Mouse (Mus musculus): ENCODE results near the gene Coil. TPM values are rescaled to one million over a fixed set of nuclear protein-coding genes. Genes with fewer than 3 reads are reported as not detected.

Coil gene
- polyA plus RNA-seq, 2 experiments, result 2.6 to 4.0 TPM

DNA sequence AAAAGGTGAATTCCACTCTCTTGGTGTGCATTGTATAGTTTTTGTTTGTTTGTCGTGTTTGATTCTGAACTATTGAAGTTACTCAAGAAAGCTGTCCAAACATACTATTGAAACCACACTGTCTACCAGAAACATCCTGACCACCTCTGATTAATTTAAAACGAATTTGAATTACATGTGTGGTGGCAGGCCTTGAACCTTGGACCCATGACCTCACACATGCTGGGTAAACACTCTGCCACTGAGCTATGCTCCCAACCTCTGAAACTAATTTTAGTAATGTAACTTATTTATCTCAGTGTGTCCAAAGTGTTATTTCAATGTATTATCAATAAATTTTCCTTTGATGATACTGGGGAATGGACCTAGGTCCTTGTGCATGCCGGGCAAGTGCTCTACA is 37.5 kb downstream of the Coil start:
- H3K27me3 ChIP-seq (ENCODE audit: control insufficient read depth, insufficient read depth, low read length), result no peaks in the 10 kb centered on the region
- peaks cover 73% of the 10 kb centered on the region for H3K36me3 ChIP-seq (replicated peaks; ENCODE audit: control insufficient read depth, insufficient read depth, low read depth)
- no peak overlapping the region for H3K4me3 ChIP-seq (ENCODE audit: insufficient read depth in 1 of 2, low read depth in 2 of 2, low read length in 2 of 2)
- DNase-seq (ENCODE audit: low read depth in 3 of 3, low spot score in 3 of 3), result no peak
- 68% methylated on average over 3 of the region's 3 CpGs for WGBS (ENCODE audit: insufficient replicate concordance)
- no peak overlapping the region for H3K27ac ChIP-seq
- no peaks in the 10 kb centered on the region for H3K9me3 ChIP-seq (ENCODE audit: control insufficient read depth, low read length)
- peaks cover 3 to 17% of the 10 kb centered on the region in 2 experiments; a peak in 3 of 4 replicates for H3K4me1 ChIP-seq (replicated peaks; ENCODE audit: control insufficient read depth in 2 of 2, insufficient read depth in 2 of 2, low read length in 1 of 2)
- no peak for ATAC-seq (ENCODE audit: insufficient read depth)
- no peak for TF ChIP-seq CTCF (IDR thresholded peaks at IDR 0.05; ENCODE audit: low read depth)
- no peak for TF ChIP-seq EP300 (IDR thresholded peaks at IDR 0.05; ENCODE audit: low read depth)
- no peak overlapping the region for H3K4me2 ChIP-seq (ENCODE audit: low read depth)
- no peak overlapping the region for H3K9ac ChIP-seq (replicated peaks)

DNA sequence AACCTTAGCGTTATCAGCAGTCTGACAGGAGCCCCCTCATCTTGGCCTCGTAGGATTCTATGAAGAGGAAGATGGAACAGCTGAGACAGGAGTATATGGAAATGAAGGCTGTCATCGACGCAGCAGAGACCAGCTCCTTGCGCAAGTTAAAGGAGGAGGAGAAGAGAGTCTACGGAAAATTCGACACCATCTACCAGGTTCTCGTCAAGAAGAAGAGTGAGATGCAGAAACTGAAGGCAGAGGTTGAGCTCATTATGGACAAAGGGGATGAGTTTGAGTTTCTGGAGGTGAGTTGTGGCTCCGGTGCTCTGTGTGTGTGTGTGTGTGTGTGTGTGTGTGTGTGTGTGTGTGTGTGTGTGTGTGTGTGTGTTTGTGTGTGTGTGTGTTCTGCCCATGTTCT is 39.0 kb downstream of the Coil start:
- H3K9ac ChIP-seq (replicated peaks), result no peak overlapping the region
- no peak for TF ChIP-seq CTCF (IDR thresholded peaks at IDR 0.05; ENCODE audit: low read depth)
- TF ChIP-seq EP300 (IDR thresholded peaks at IDR 0.05; ENCODE audit: low read depth), result no peak
- DNase-seq (ENCODE audit: low read depth in 3 of 3, low spot score in 3 of 3) (no peak), ATAC-seq (ENCODE audit: insufficient read depth) (no peak)
- H3K27me3 ChIP-seq (ENCODE audit: control insufficient read depth, insufficient read depth, low read length), result no peaks in the 10 kb centered on the region
- H3K9me3 ChIP-seq (ENCODE audit: control insufficient read depth, low read length), result no peaks in the 10 kb centered on the region
- H3K4me1 ChIP-seq (replicated peaks; ENCODE audit: control insufficient read depth in 2 of 2, insufficient read depth in 2 of 2, low read length in 1 of 2), result peaks cover 0 to 11% of the 10 kb centered on the region in 2 experiments; a peak in 3 of 4 replicates
- H3K36me3 ChIP-seq (replicated peaks; ENCODE audit: control insufficient read depth, insufficient read depth, low read depth), result peaks cover 88% of the 10 kb centered on the region
- H3K4me2 ChIP-seq (ENCODE audit: low read depth), result no peak overlapping the region
- no peak overlapping the region for H3K4me3 ChIP-seq (ENCODE audit: insufficient read depth in 1 of 2, low read depth in 2 of 2, low read length in 2 of 2)
- no peak overlapping the region for H3K27ac ChIP-seq
- WGBS (ENCODE audit: insufficient replicate concordance), result 80% methylated on average over 9 of the region's 9 CpGs

DNA sequence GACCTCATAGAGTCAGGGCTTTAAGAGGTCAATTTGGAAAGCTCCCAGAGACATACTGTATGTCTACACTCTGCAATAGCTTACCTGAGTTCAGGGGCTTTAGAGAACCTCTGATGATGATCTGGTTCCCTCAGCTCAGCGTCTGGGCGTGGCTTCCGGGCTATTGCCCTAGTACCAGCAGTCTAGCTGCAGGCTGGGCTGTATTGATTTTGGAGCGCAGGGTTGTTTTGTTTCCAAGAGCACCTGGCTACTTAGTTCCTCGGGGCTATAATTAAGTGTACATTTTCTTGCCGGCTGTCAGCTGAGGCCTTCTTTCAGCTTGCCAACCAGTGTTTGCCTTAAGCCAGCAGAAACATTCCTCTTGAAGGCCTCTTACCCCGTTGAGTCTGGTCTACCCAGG is 39.4 kb downstream of the Coil start:
- 77% methylated on average over 7 of the region's 7 CpGs for WGBS (ENCODE audit: insufficient replicate concordance)
- Histone ChIP-seq H3K9ac (replicated peaks) (no peak overlapping the region), H3K27ac (no peak overlapping the region), H3K4me2 (ENCODE audit: low read depth) (no peak overlapping the region), H3K36me3 (replicated peaks; ENCODE audit: control insufficient read depth, insufficient read depth, low read depth) (peaks cover 92% of the 10 kb centered on the region), H3K4me1 (replicated peaks; ENCODE audit: control insufficient read depth in 2 of 2, insufficient read depth in 2 of 2, low read length in 1 of 2) (peaks cover 0 to 11% of the 10 kb centered on the region in 2 experiments; a peak in 2 of 4 replicates), H3K27me3 (ENCODE audit: control insufficient read depth, insufficient read depth, low read length) (no peaks in the 10 kb centered on the region), H3K4me3 (ENCODE audit: insufficient read depth in 1 of 2, low read depth in 2 of 2, low read length in 2 of 2) (no peak overlapping the region), H3K9me3 (ENCODE audit: control insufficient read depth, low read length) (no peaks in the 10 kb centered on the region)
- peak; percentile 39; the same call in 1 of the 2 replicates for ATAC-seq (ENCODE audit: insufficient read depth)
- TF ChIP-seq CTCF (IDR thresholded peaks at IDR 0.05; ENCODE audit: low read depth), result no peak
- DNase-seq (ENCODE audit: low read depth in 3 of 3, low spot score in 3 of 3), result no peak

DNA sequence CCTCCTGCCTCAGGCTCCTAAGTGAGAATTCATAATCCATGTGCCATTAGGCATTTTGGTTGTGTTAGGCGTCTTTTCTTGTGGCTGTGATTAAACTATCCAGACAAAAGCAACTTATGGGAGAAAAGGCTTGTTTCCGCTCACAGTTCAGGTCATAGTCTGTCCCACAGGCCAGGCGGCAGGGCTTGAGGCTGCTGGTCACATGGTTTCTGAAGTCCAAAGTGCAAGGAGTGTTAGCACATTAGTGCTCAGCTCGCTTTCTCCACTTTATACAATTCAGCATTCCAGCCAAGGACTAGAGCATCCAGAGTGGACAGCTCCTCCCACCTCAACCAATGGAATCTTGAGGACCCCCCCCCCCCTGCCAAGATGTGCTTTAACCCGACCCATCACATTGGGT is 42.2 kb downstream of the Coil start:
- Histone ChIP-seq H3K27ac (no peak overlapping the region), H3K36me3 (replicated peaks; ENCODE audit: control insufficient read depth, insufficient read depth, low read depth) (peaks cover 90% of the 10 kb centered on the region), H3K4me3 (ENCODE audit: insufficient read depth in 1 of 2, low read depth in 2 of 2, low read length in 2 of 2) (no peak overlapping the region), H3K4me2 (ENCODE audit: low read depth) (no peak overlapping the region), H3K9ac (replicated peaks) (no peak overlapping the region), H3K9me3 (ENCODE audit: control insufficient read depth, low read length) (no peaks in the 10 kb centered on the region), H3K27me3 (ENCODE audit: control insufficient read depth, insufficient read depth, low read length) (no peaks in the 10 kb centered on the region), H3K4me1 (replicated peaks; ENCODE audit: control insufficient read depth in 2 of 2, insufficient read depth in 2 of 2, low read length in 1 of 2) (peaks cover 8 to 16% of the 10 kb centered on the region in 2 experiments)
- TF ChIP-seq EP300 (IDR thresholded peaks at IDR 0.05; ENCODE audit: low read depth), result no peak
- no peak for TF ChIP-seq CTCF (IDR thresholded peaks at IDR 0.05; ENCODE audit: low read depth)
- WGBS (ENCODE audit: insufficient replicate concordance), result 63% methylated on average over 5 of the region's 5 CpGs
- DNase-seq (ENCODE audit: low read depth in 3 of 3, low spot score in 3 of 3) (no peak), ATAC-seq (ENCODE audit: insufficient read depth) (no peak)

DNA sequence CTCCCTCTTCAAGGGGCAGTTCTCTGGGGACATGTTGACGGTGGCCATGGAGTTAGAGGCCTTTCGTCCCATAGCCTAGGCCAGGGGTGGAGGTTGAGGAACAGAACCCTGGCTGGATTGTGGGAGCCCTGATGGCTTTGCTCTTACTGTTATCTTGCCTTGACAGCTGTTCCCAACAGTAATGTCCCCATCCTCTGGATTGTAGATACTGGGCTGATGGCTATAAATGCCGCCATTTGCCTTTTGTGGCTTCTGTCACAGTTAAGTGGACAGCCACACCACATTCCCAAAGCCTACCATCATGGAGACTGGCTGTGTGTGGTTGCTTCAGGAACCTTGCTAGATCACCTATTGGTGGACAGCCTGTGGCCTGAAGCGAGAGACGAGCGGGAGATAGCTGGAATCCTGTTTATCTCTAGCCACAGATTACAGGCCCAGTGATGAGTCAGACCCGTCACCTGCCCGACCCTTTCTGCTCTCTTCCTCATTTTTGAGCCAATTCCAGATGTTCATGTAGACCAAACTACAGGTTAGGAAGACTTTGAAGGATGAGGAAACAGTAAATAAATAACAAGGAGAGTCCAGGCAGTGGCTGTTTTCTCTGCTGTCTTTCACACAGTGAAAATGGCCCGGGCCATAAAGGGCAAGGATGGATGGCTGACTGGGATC is 47.6 kb downstream of the Coil start:
- DNase-seq (ENCODE audit: low read depth in 3 of 3, low spot score in 3 of 3), result peak; percentile 69 to 75 (median 71)
- Histone ChIP-seq H3K4me1 (replicated peaks; ENCODE audit: control insufficient read depth in 2 of 2, insufficient read depth in 2 of 2, low read length in 1 of 2) (peaks cover 40 to 51% of the 10 kb centered on the region in 2 experiments), H3K27me3 (ENCODE audit: control insufficient read depth, insufficient read depth, low read length) (no peaks in the 10 kb centered on the region), H3K4me2 (ENCODE audit: low read depth) (peak overlapping the region; percentile 57), H3K27ac (peak overlapping the region; percentile 43), H3K36me3 (replicated peaks; ENCODE audit: control insufficient read depth, insufficient read depth, low read depth) (peaks cover 63% of the 10 kb centered on the region), H3K9me3 (ENCODE audit: control insufficient read depth, low read length) (no peaks in the 10 kb centered on the region), H3K4me3 (ENCODE audit: insufficient read depth in 1 of 2, low read depth in 2 of 2, low read length in 2 of 2) (peak overlapping the region in 1 of 2 experiments; percentile 3; a peak in 1 of 4 replicates), H3K9ac (replicated peaks) (peak overlapping the region; percentile 34)
- ATAC-seq (ENCODE audit: insufficient read depth), result peak; percentile 91
- TF ChIP-seq CTCF (IDR thresholded peaks at IDR 0.05; ENCODE audit: low read depth) (no peak), EP300 (IDR thresholded peaks at IDR 0.05; ENCODE audit: low read depth) (peak; percentile 88)
- WGBS (ENCODE audit: insufficient replicate concordance), result 28% methylated on average over 9 of the region's 9 CpGs

All from liver, embryonic 14.5 days (tissue).